Mouse (Mus musculus): ENCODE data around the gene Plcl2.

The Plcl2 gene

GRCm38 (mm10) chr17:50509251-50510104, at the start of gene Plcl2:
Gene Plcl2 (plus strand): TSS chr17:50509403.
- peak; percentile 65 to 71 for DNase-seq

GRCm38 (mm10) chr17:50460301-50460700, 48.9 kb upstream of the Plcl2 start:
- DNase-seq, result no peak

- DNase-seq, result no peak
Observed at GRCm38 (mm10) chr17:50467438-50467837, 41.8 kb upstream of the Plcl2 start.

GRCm38 (mm10) chr17:50469126-50469525, 40.1 kb upstream of the Plcl2 start:
- no peak for DNase-seq

GRCm38 (mm10) chr17:50469543-50470431, 39.4 kb upstream of the Plcl2 start:
- peak in 1 of 2 experiments; percentile 65 for DNase-seq

- peak; percentile 72 to 85 for DNase-seq
Observed at GRCm38 (mm10) chr17:50470432-50471078, 38.6 kb upstream of the Plcl2 start.

GRCm38 (mm10) chr17:50471230-50471629, 38.0 kb upstream of the Plcl2 start:
- DNase-seq, result peak; percentile 49 to 71

GRCm38 (mm10) chr17:50477277-50477676, 31.9 kb upstream of the Plcl2 start:
- DNase-seq, result no peak

- no peak for DNase-seq
Observed at GRCm38 (mm10) chr17:50480867-50481266, 28.3 kb upstream of the Plcl2 start.

GRCm38 (mm10) chr17:50483700-50484099, 25.5 kb upstream of the Plcl2 start:
- DNase-seq, result peak; percentile 44 to 74

GRCm38 (mm10) chr17:50484981-50485380, 24.2 kb upstream of the Plcl2 start:
- DNase-seq, result no peak

GRCm38 (mm10) chr17:50487058-50487618, 22.1 kb upstream of the Plcl2 start:
- no peak for DNase-seq

GRCm38 (mm10) chr17:50487670-50488069, 21.5 kb upstream of the Plcl2 start:
- DNase-seq, result no peak

GRCm38 (mm10) chr17:50488406-50488805, 20.8 kb upstream of the Plcl2 start:
- DNase-seq, result no peak

- DNase-seq, result no peak
Observed at GRCm38 (mm10) chr17:50488895-50489294, 20.3 kb upstream of the Plcl2 start.

- DNase-seq, result no peak
Observed at GRCm38 (mm10) chr17:50490644-50491430, 18.4 kb upstream of the Plcl2 start.

GRCm38 (mm10) chr17:50491496-50491895, 17.7 kb upstream of the Plcl2 start:
- no peak for DNase-seq

- DNase-seq, result no peak
Observed at GRCm38 (mm10) chr17:50495216-50495889, 13.8 kb upstream of the Plcl2 start.

GRCm38 (mm10) chr17:50498062-50498697, 11.0 kb upstream of the Plcl2 start:
- no peak for DNase-seq

GRCm38 (mm10) chr17:50499091-50499790, 10.0 kb upstream of the Plcl2 start:
- no peak for DNase-seq

Measured in thymus, adult 18-20 months (tissue).